Mouse (Mus musculus): ENCODE measurements at regions not wholly inside any gene's neighbourhood (a gene's known extent, or its start where the extent isn't known, plus 50 kb on each side); places are given as distances from the start of the nearest gene placed in this dataset.
A peak's percentile ranks its signal among the peaks of the same experiment; 100 is the strongest.

GRCm38 (mm10) chr10:98185666-98186065, 459.1 kb upstream of the C030005K15Rik start:
- no peak for ATAC-seq (replicated peaks; ENCODE audit: low FRiP score, low read depth)
- WGBS: 43% methylated on average over 3 of the region's 3 CpGs
- H3K9ac ChIP-seq (ENCODE audit: low read depth, low read length): no peak overlapping the region
- no peak overlapping the region for H3K27ac ChIP-seq
- no peak for DNase-seq (ENCODE audit: low spot score)
- no peaks in the 10 kb centered on the region for H3K9me3 ChIP-seq (replicated peaks; ENCODE audit: low read length)
- H3K4me1 ChIP-seq (replicated peaks; ENCODE audit: insufficient read depth, low read length): no peaks in the 10 kb centered on the region
- H3K27me3 ChIP-seq (ENCODE audit: insufficient read depth, low read length): no peaks in the 10 kb centered on the region
- TF ChIP-seq CTCF (IDR thresholded peaks at IDR 0.05; ENCODE audit: low read depth): no peak
- H3K4me3 ChIP-seq (replicated peaks; ENCODE audit: low read depth, low read length): no peak overlapping the region
- no peaks in the 10 kb centered on the region for H3K36me3 ChIP-seq (ENCODE audit: insufficient read depth, low read length)
- H3K4me2 ChIP-seq (ENCODE audit: low read length): no peak overlapping the region

GRCm38 (mm10) chr10:98196852-98197251, 470.3 kb upstream of the C030005K15Rik start:
- H3K9ac ChIP-seq (ENCODE audit: low read depth, low read length): no peak overlapping the region
- H3K9me3 ChIP-seq (replicated peaks; ENCODE audit: low read length): no peaks in the 10 kb centered on the region
- ATAC-seq (replicated peaks; ENCODE audit: low FRiP score, low read depth) (no peak), DNase-seq (ENCODE audit: low spot score) (no peak)
- H3K36me3 ChIP-seq (ENCODE audit: insufficient read depth, low read length): no peaks in the 10 kb centered on the region
- no peak overlapping the region for H3K4me2 ChIP-seq (ENCODE audit: low read length)
- no peak overlapping the region for H3K4me3 ChIP-seq (replicated peaks; ENCODE audit: low read depth, low read length)
- H3K27me3 ChIP-seq (ENCODE audit: insufficient read depth, low read length): no peaks in the 10 kb centered on the region
- 86% methylated on average over 4 of the region's 4 CpGs for WGBS
- H3K4me1 ChIP-seq (replicated peaks; ENCODE audit: insufficient read depth, low read length): no peaks in the 10 kb centered on the region
- H3K27ac ChIP-seq: no peak overlapping the region
- no peak for TF ChIP-seq CTCF (IDR thresholded peaks at IDR 0.05; ENCODE audit: low read depth)

DNA sequence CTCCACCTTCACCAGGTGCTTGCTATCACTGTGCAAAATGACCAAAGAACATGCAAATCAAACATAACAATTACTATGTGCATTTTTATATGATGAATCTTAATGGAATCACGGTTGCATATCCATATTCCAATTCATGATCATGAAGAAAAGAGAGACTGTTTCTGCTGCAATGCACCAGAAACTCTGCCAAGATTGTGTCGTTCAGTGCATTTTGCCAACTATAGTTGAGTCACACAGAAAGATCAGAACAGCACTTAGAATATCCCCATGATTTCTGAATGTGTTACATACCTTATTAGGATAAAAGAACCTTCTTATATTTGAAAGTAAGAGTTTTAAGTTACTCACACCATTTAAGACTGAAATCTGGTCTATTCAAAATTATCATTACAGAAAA, 483.7 kb upstream of the C030005K15Rik start:
- Histone ChIP-seq H3K4me3 (replicated peaks; ENCODE audit: low read depth, low read length) (no peak overlapping the region), H3K4me2 (ENCODE audit: low read length) (no peak overlapping the region), H3K36me3 (ENCODE audit: insufficient read depth, low read length) (no peaks in the 10 kb centered on the region), H3K27ac (no peak overlapping the region), H3K9me3 (replicated peaks; ENCODE audit: low read length) (no peaks in the 10 kb centered on the region), H3K9ac (ENCODE audit: low read depth, low read length) (no peak overlapping the region), H3K4me1 (replicated peaks; ENCODE audit: insufficient read depth, low read length) (no peaks in the 10 kb centered on the region), H3K27me3 (ENCODE audit: insufficient read depth, low read length) (no peaks in the 10 kb centered on the region)
- ATAC-seq (replicated peaks; ENCODE audit: low FRiP score, low read depth) (no peak), DNase-seq (ENCODE audit: low spot score) (no peak)
- 86% methylated on average over 2 of the region's 2 CpGs for WGBS
- no peak for TF ChIP-seq CTCF (IDR thresholded peaks at IDR 0.05; ENCODE audit: low read depth)

DNA sequence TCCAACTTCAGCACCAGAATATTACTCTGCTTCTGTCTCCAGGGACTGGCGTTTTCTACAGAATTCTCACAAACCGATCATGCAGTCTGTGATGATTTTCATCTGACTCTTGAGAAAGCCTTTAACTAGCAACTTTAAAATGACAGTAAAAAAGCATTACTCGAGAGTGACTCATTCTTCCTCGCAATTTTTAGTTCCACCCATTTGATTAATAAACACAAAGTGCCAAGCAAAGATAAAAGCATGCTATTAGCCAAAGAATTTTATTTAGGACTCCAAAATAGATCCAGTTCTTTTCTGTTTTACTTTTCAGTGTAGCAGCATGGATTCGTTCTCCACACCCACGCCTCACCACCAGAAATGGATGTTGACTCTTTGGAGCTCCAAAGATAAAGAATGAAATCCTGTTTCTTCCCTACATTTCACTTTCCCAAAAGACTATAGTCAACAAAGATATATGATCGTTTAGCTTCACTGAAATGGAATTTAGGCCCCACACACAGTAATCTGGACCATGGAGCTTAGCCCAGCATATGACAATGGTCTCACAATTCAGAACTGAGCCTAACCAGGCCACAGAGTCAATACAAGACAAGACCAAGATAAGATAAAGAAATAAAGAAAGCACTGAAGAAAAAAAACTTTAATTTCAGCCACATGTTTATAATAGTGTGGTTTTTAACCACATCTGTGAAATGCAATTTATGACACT, 486.5 kb upstream of the C030005K15Rik start:
- H3K36me3 ChIP-seq (ENCODE audit: insufficient read depth, low read length): no peaks in the 10 kb centered on the region
- no peaks in the 10 kb centered on the region for H3K9me3 ChIP-seq (replicated peaks; ENCODE audit: low read length)
- H3K9ac ChIP-seq (ENCODE audit: low read depth, low read length): no peak overlapping the region
- H3K4me3 ChIP-seq (replicated peaks; ENCODE audit: low read depth, low read length): no peak overlapping the region
- ATAC-seq (replicated peaks; ENCODE audit: low FRiP score, low read depth) (no peak), DNase-seq (ENCODE audit: low spot score) (peak; percentile 53)
- WGBS: 59% methylated on average over 7 of the region's 7 CpGs
- H3K27me3 ChIP-seq (ENCODE audit: insufficient read depth, low read length): no peaks in the 10 kb centered on the region
- no peak overlapping the region for H3K27ac ChIP-seq
- no peak for TF ChIP-seq CTCF (IDR thresholded peaks at IDR 0.05; ENCODE audit: low read depth)
- no peak overlapping the region for H3K4me2 ChIP-seq (ENCODE audit: low read length)
- H3K4me1 ChIP-seq (replicated peaks; ENCODE audit: insufficient read depth, low read length): no peaks in the 10 kb centered on the region

DNA sequence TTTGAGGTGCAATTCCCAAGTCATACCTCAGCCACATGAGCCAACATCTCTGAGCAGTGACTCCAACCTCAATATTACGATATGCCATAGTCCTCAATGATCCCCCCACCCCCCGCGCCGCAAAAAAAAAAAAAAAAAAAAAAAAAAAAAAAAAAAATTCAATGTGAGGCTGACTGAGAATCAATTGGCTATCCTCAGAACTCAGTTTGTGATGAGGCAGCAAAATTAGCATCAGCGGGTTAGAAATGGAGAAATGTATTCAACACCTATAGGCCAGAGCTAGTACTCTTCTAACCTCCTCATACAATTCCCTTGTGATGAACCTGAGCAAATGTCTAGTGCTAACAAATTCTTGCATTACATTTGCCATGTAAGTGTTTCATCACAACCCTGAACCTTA, 504.5 kb upstream of the C030005K15Rik start:
- no peak overlapping the region for H3K27ac ChIP-seq
- no peaks in the 10 kb centered on the region for H3K27me3 ChIP-seq (ENCODE audit: insufficient read depth, low read length)
- 93% methylated on average over 5 of the region's 5 CpGs for WGBS
- no peaks in the 10 kb centered on the region for H3K4me1 ChIP-seq (replicated peaks; ENCODE audit: insufficient read depth, low read length)
- no peak overlapping the region for H3K9ac ChIP-seq (ENCODE audit: low read depth, low read length)
- H3K9me3 ChIP-seq (replicated peaks; ENCODE audit: low read length): no peaks in the 10 kb centered on the region
- no peak for TF ChIP-seq CTCF (IDR thresholded peaks at IDR 0.05; ENCODE audit: low read depth)
- H3K4me3 ChIP-seq (replicated peaks; ENCODE audit: low read depth, low read length): no peak overlapping the region
- no peak for ATAC-seq (replicated peaks; ENCODE audit: low FRiP score, low read depth)
- no peak overlapping the region for H3K4me2 ChIP-seq (ENCODE audit: low read length)
- DNase-seq (ENCODE audit: low spot score): no peak
- no peaks in the 10 kb centered on the region for H3K36me3 ChIP-seq (ENCODE audit: insufficient read depth, low read length)

DNA sequence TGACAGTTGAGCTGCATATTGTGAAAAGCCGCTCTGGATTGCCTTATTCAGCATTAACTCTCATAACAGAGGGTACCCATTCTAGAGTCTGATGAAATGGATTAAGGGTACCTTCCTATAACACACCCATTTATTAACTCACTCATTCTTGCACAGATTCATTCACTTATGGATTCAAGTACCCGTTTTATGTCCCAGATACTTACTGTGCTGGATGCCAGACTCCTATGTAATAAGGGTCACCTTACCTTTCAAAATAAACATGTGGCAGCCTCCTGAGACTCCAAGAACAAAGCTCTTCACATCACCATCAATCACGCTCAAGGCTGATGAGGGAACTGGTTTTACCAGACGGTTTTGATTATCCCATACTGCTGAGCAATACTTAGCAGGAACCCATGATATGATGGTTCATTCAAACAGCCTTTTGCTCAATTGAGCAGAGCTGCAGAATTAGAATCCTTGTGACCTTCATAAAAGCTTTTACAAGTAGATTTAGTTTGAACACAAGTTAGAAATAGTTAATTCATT, 505.2 kb upstream of the C030005K15Rik start:
- no peak overlapping the region for H3K27ac ChIP-seq
- 58% methylated on average over 4 of the region's 4 CpGs for whole genome bisulfite sequencing
- TF ChIP-seq CTCF (IDR thresholded peaks at IDR 0.05; ENCODE audit: low read depth): no peak
- no peaks in the 10 kb centered on the region for H3K36me3 ChIP-seq (ENCODE audit: insufficient read depth, low read length)
- no peak overlapping the region for H3K4me2 ChIP-seq (ENCODE audit: low read length)
- no peaks in the 10 kb centered on the region for H3K4me1 ChIP-seq (replicated peaks; ENCODE audit: insufficient read depth, low read length)
- H3K27me3 ChIP-seq (ENCODE audit: insufficient read depth, low read length): no peaks in the 10 kb centered on the region
- H3K9ac ChIP-seq (ENCODE audit: low read depth, low read length): no peak overlapping the region
- ATAC-seq (replicated peaks; ENCODE audit: low FRiP score, low read depth) (no peak), DNase-seq (ENCODE audit: low spot score) (no peak)
- no peaks in the 10 kb centered on the region for H3K9me3 ChIP-seq (replicated peaks; ENCODE audit: low read length)
- H3K4me3 ChIP-seq (replicated peaks; ENCODE audit: low read depth, low read length): no peak overlapping the region

GRCm38 (mm10) chr10:98248311-98248710, 521.8 kb upstream of the C030005K15Rik start:
- Histone ChIP-seq H3K4me2 (ENCODE audit: low read length) (no peak overlapping the region), H3K27ac (no peak overlapping the region), H3K9me3 (replicated peaks; ENCODE audit: low read length) (no peaks in the 10 kb centered on the region), H3K36me3 (ENCODE audit: insufficient read depth, low read length) (no peaks in the 10 kb centered on the region), H3K4me3 (replicated peaks; ENCODE audit: low read depth, low read length) (no peak overlapping the region), H3K9ac (ENCODE audit: low read depth, low read length) (no peak overlapping the region), H3K27me3 (ENCODE audit: insufficient read depth, low read length) (no peaks in the 10 kb centered on the region), H3K4me1 (replicated peaks; ENCODE audit: insufficient read depth, low read length) (no peaks in the 10 kb centered on the region)
- no peak for TF ChIP-seq CTCF (IDR thresholded peaks at IDR 0.05; ENCODE audit: low read depth)
- DNase-seq (ENCODE audit: low spot score) (no peak), ATAC-seq (replicated peaks; ENCODE audit: low FRiP score, low read depth) (no peak)
- WGBS: 91% methylated on average over 1 of the region's 1 CpGs
